Mouse (Mus musculus) midbrain, embryonic 16.5 days (tissue): ENCODE data around the gene Jaml. TPM values are rescaled to one million over a fixed set of nuclear protein-coding genes. Genes with fewer than 3 reads are reported as not detected.

Experiments used
- ATAC-seq: fragments of 200-750 bp; cut with Nextera tagmentation; 2 replicates; pipeline ENCODE4 v1.8.0; 2017; ENCODE audit warnings: moderate TSS enrichment
- H3K27ac ChIP-seq: fragments of 300-500 bp; sonication (generic); 2 replicates; pipeline ENCODE4 v1.5.1; 2014; ENCODE audit warnings: mild to moderate bottlenecking, low read length, mixed read lengths
- H3K27me3 ChIP-seq: fragments of 300-500 bp; sonication (generic); 2 replicates; pipeline ENCODE4 v1.6.1; 2014; ENCODE audit warnings: low read depth, low read length, mixed read lengths; ENCODE audit not compliant: control insufficient read depth, insufficient read depth
- H3K36me3 ChIP-seq: fragments of 300-500 bp; sonication (generic); 2 replicates; pipeline ENCODE4 v1.6.1; 2014; ENCODE audit warnings: mild to moderate bottlenecking, low read length, moderate library complexity, mixed read lengths; ENCODE audit not compliant: control insufficient read depth, insufficient read depth
- H3K4me1 ChIP-seq: fragments of 300-500 bp; sonication (generic); 2 replicates; pipeline ENCODE4 v1.6.1; 2014; ENCODE audit warnings: mild to moderate bottlenecking, low read length, mixed read lengths; ENCODE audit not compliant: control insufficient read depth, insufficient read depth
- H3K4me2 ChIP-seq: fragments of 300-500 bp; sonication (generic); 2 replicates; pipeline ENCODE4 v1.6.1; 2014; ENCODE audit warnings: mild to moderate bottlenecking, low read length, mixed read lengths
- H3K4me3 ChIP-seq: fragments of 300-500 bp; sonication (generic); 2 replicates; pipeline ENCODE4 v1.5.1; 2014; ENCODE audit warnings: low read depth, mild to moderate bottlenecking, low read length, moderate library complexity, mixed read lengths
- H3K9ac ChIP-seq: fragments of 300-500 bp; sonication (generic); 2 replicates; pipeline ENCODE4 v1.6.1; 2014; ENCODE audit warnings: low read depth, low read length, mixed read lengths
- H3K9me3 ChIP-seq: fragments of 300-500 bp; sonication (generic); replicated peaks from 2 replicates; pipeline ENCODE4 v1.6.1; 2014; ENCODE audit warnings: mild to moderate bottlenecking, low read length, mixed read lengths; ENCODE audit not compliant: control insufficient read depth, poor library complexity, severe bottlenecking
- WGBS: fragments of 180-500 bp; shearing (Covaris S2); extraction: QIAGEN DNeasy Blood & Tissue Kit; methylation state at CpG from one replicate; pipeline ENCODE4 v1.1.7; 2014; 5-methylcytosine and 5-hydroxymethylcytosine counted together
- polyA plus RNA-seq: library from polyadenylated mRNA; unstranded; fragments of >200 nt; fragmentation: Nextera tagmentation; extraction: Ambion mirVana; gene quantifications from 2 replicates; pipeline ENCODE4 v1.2.1, GENCODE M21; 2015

The Jaml gene
- polyA plus RNA-seq, 1 experiment from 2014 or later = 0.29 TPM

DNA sequence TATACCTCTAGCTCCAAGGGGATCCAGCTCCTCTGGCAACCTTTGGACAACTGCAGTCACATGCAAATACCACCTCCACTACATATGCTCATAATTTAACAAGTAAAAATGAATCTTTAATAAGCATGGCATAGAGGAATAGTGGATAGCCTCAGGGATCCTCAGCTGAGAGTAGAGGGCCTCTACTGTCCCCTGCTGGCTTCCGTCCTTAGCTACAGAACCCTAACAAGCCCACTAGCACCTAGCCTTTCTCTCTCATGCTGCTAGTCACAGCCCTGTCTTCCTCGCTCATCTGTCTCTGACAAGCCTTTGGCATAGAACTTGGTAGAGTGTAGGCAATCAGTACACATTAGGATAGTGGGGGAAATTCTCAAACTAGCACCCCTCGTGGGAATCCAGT, 11.8 kb downstream of the Jaml start:
- no peaks in the 10 kb centered on the region for H3K27me3 ChIP-seq
- no peaks in the 10 kb centered on the region for H3K36me3 ChIP-seq
- no peak overlapping the region for H3K4me2 ChIP-seq
- no peak overlapping the region for H3K4me3 ChIP-seq
- ATAC-seq = no peak
- 52% methylated on average over 3 of the region's 3 CpGs for WGBS
- no peak overlapping the region for H3K9ac ChIP-seq
- H3K4me1 ChIP-seq = no peaks in the 10 kb centered on the region
- no peak overlapping the region for H3K27ac ChIP-seq
- no peaks in the 10 kb centered on the region for H3K9me3 ChIP-seq

DNA sequence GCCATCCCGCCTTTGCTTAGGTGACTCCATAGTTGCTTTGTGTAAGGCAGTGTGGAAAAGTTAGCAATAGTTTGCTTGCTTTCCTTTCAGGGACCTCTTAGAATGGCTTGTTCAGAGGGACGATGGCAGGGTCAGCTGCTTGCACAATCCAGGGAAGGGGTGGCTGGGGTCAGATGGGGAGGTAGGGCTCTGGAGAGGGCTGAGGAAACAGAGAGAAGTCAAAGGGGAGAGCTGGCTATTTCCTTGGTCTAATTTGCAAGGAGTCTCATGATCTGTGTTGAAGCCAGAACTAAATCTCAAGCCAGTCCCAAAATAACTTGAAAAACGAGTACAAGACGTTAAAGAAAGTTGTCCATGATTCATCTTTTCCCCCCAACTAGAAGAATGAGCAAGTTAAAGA, 13.7 kb downstream of the Jaml start:
- ATAC-seq = no peak
- Histone ChIP-seq H3K4me1 (no peaks in the 10 kb centered on the region), H3K4me2 (no peak overlapping the region), H3K4me3 (no peak overlapping the region), H3K27ac (no peak overlapping the region), H3K9ac (no peak overlapping the region), H3K36me3 (no peaks in the 10 kb centered on the region), H3K9me3 (no peaks in the 10 kb centered on the region), H3K27me3 (no peaks in the 10 kb centered on the region)
- WGBS = 69% methylated on average over 4 of the region's 4 CpGs

DNA sequence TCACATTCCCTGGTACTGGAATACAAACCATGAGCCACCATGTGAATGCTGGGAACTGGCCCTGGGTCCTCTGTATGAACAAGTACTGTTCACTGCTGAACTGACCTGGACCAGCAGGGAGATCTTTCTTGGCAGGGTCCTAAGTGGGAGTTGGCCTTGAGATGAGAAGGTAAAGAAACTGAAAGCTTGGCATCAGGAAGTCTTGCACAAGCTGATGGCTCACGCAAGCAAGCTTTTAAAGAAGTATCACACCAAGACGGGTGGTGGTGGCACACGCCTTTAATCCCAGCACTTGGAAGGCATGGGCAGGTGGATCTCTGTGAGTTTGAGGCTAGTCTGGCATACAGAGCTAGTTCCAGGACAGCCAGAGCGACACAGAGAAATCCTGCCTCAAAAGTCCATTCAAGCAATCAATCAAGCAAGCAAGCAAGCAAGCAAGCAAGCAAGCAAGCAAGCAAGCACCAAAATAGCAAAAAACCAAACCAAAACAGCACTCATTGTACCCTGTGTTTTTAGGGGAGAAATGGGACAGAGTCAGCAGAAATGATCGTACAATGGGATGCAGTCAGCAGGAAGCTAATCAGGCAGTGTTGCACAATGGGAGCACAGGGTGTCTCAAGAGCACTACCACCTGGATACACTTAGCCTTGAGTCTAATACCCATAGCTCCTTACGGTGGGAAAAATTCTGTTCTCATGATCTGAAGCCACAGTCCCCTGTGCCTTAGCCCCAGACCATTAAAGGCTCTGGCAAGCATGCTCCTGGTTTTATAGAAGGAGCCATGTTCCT, 16.4 kb downstream of the Jaml start:
- Histone ChIP-seq H3K36me3 (no peaks in the 10 kb centered on the region), H3K27me3 (no peaks in the 10 kb centered on the region), H3K9me3 (no peaks in the 10 kb centered on the region), H3K4me1 (no peaks in the 10 kb centered on the region), H3K9ac (no peak overlapping the region), H3K4me3 (no peak overlapping the region), H3K4me2 (no peak overlapping the region), H3K27ac (no peak overlapping the region)
- 80% methylated on average over 6 of the region's 6 CpGs for WGBS
- ATAC-seq = no peak

DNA sequence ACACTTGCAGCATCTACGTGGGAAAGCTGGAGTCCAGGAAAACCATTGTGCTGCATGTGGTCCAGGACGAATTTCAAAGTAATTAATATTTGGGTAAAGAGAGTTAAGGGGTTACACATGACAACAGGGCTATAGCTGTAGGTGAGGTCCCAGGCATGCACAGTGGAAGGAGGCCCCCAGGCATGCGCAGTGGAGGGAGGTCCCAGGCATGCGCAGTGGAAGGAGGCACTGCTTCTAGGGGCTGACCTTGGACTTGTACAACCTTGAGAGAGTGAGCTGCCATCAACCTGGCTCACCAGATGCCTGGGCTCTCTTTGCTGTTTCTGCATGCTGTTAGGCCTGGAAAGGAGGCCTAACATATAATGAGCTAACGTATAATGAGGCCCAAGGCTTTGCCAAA, 18.9 kb downstream of the Jaml start:
- no peak overlapping the region for H3K9ac ChIP-seq
- H3K4me1 ChIP-seq = no peaks in the 10 kb centered on the region
- H3K9me3 ChIP-seq = no peaks in the 10 kb centered on the region
- ATAC-seq = no peak
- 80% methylated on average over 5 of the region's 5 CpGs for WGBS
- H3K27ac ChIP-seq = no peak overlapping the region
- no peaks in the 10 kb centered on the region for H3K27me3 ChIP-seq
- H3K4me3 ChIP-seq = no peak overlapping the region
- H3K4me2 ChIP-seq = no peak overlapping the region
- H3K36me3 ChIP-seq = no peaks in the 10 kb centered on the region

DNA sequence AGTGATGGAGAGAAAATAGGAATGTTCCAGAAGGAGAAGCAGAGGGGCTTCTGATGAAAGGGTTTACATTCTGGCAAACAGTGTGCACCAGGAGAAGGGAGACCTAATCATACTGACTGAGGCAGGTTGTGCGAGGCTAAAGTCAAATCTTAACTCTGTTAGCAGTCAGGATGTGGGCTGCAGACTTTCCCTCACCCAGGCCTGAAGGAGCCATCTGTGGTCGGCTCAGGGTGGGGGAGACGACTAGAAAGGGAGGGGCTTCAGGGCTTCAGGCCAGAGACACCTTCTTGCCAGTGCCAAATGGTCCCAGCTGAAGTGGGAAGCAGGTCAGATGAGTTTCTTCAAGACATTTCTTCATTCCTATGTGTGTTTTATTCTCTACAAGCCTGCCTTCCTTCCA, 19.4 kb downstream of the Jaml start:
- no peaks in the 10 kb centered on the region for H3K4me1 ChIP-seq
- H3K36me3 ChIP-seq = no peaks in the 10 kb centered on the region
- 54% methylated on average over 3 of the region's 3 CpGs for WGBS
- no peak overlapping the region for H3K4me2 ChIP-seq
- H3K9ac ChIP-seq = no peak overlapping the region
- H3K27ac ChIP-seq = no peak overlapping the region
- H3K9me3 ChIP-seq = no peaks in the 10 kb centered on the region
- H3K4me3 ChIP-seq = no peak overlapping the region
- no peak for ATAC-seq
- H3K27me3 ChIP-seq = no peaks in the 10 kb centered on the region

DNA sequence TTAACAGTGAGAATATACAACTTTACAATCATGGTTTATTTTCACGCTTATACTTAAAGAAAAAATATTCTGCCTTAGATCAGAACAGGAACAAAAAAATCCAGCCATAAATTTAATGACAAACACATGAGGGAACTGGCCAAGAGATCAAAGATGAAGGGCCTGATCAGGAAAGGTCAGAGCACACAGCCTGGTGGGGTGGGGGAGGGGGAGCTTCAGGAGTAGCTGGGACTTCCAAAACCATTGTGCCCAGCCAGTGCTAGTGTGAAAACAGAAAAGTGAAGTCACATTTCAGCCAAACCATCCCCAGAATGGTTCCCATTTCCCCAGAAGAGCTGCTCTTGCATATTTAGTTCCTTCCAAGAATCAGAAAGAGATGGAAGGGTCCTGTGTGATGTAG, 23.5 kb downstream of the Jaml start:
- no peak for ATAC-seq
- H3K9ac ChIP-seq = no peak overlapping the region
- no peaks in the 10 kb centered on the region for H3K4me1 ChIP-seq
- 97% methylated on average over 1 of the region's 1 CpGs for WGBS
- no peaks in the 10 kb centered on the region for H3K27me3 ChIP-seq
- no peak overlapping the region for H3K4me2 ChIP-seq
- H3K9me3 ChIP-seq = no peaks in the 10 kb centered on the region
- H3K4me3 ChIP-seq = no peak overlapping the region
- H3K27ac ChIP-seq = no peak overlapping the region
- no peaks in the 10 kb centered on the region for H3K36me3 ChIP-seq

DNA sequence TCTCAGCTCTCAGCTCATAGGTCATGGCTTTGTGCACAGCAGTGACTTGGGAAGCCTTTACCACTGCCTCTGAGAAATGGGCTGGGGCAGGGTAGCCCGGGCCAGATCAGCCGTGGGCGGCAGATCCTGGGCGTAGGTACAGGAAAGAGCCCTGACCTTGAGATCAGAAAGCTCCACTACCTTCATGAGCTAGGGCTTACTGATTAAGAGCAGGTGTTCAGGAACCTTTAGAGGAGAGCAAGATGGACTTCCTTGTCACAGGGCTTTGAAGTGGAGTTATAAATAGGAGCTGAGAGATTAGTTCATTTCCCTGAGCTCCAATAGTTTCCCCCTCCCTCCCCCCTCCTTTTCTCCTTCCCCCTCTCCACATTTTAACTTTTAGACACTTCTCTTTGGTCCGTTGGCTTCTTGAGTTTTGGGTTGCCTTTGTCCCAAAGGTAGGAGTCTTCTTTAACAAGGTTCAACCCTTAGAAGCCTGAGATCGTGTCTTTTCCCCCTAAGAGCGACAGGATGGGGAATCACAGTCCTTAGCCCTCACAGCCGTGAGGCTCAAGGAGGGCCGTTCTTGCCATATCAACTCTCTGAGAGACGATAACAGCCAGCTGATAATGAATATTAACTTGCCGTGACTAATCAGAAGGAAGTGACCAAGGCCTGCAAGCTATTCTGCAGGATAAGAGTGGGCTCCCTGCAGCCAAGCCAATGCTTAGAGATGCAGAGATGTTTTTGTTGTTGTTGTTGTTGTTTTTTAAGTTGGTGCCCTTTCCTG, 24.4 kb downstream of the Jaml start:
- 69% methylated on average over 11 of the region's 11 CpGs for WGBS
- no peak for ATAC-seq
- Histone ChIP-seq H3K27ac (no peak overlapping the region), H3K9ac (no peak overlapping the region), H3K4me3 (no peak overlapping the region), H3K4me2 (no peak overlapping the region), H3K27me3 (no peaks in the 10 kb centered on the region), H3K9me3 (no peaks in the 10 kb centered on the region), H3K4me1 (no peaks in the 10 kb centered on the region), H3K36me3 (no peaks in the 10 kb centered on the region)

DNA sequence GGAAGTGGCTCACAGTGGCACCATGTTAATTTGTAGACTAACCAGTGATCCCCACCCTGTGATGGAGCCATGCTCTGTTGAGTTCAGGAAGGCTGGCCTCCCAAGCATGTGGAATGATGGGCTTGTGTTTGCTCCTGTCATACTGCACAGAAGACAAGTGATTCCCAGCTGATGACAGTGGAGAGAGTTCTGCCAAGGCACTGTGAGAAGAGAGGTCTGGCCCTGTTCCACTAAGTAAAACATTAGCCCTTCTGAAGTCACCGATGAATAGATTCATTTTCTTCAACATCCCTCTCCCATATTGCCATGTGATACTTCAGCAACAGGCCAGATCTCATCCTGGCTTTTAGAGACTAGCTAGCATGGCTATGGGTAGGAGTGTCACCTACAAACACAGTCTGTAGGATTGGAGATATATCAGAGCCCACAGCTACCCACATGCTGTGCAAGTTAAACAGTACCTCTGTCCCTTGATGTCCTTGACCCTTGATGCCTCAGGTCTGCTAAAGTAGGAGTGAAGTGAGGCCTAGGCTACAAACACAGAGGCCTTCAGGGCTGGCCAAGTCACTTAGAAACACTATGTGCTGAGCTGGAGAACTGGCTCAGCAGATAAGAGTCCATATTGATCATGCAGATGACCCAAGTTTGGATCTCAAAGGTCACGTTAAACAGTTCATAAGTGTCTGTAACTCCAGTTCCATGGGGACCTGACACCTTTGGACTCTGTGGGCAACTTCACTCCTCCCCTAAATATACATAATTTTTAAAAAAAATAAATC, 26.8 kb downstream of the Jaml start:
- Histone ChIP-seq H3K27ac (no peak overlapping the region), H3K27me3 (no peaks in the 10 kb centered on the region), H3K9me3 (no peaks in the 10 kb centered on the region), H3K4me3 (no peak overlapping the region), H3K4me1 (no peaks in the 10 kb centered on the region), H3K9ac (no peak overlapping the region), H3K36me3 (no peaks in the 10 kb centered on the region), H3K4me2 (no peak overlapping the region)
- no peak for ATAC-seq
- WGBS = 89% methylated on average over 2 of the region's 2 CpGs

DNA sequence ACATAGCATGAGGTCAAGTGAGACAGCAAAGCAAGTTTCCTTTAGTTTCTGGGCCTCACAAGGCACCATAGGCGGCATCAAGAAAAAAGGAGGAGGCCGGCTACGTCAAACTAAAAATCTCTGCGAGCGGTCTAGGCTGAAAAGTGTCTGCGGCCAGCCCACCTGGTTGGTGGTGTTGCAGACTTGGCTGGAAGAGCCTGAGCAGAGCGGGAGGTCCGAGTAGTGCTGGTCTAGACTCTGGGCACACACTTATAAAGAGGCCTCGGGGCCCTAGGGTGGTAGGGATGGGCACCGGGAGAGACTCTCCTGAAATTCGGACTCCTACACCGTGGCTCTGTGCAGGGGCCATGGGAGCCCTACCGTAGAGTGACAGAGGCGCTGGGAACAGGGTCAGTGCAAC, 36.7 kb downstream of the Jaml start:
- peak overlapping the region; percentile 78 for H3K4me2 ChIP-seq
- 2% methylated on average over 14 of the region's 14 CpGs for whole genome bisulfite sequencing
- peaks cover 22% of the 10 kb centered on the region for H3K4me1 ChIP-seq
- ATAC-seq = peak; percentile 76
- no peaks in the 10 kb centered on the region for H3K27me3 ChIP-seq
- H3K9ac ChIP-seq = peak overlapping the region; percentile 69
- H3K9me3 ChIP-seq = no peaks in the 10 kb centered on the region
- peak overlapping the region; percentile 67 for H3K27ac ChIP-seq
- no peaks in the 10 kb centered on the region for H3K36me3 ChIP-seq
- H3K4me3 ChIP-seq = peak overlapping the region; percentile 54
